Mouse (Mus musculus) lung, postnatal 25 days (tissue): Measurements from ENCODE around the gene Gm9603.
"Not testable (repeated sequence)": the region's sequence is repeated elsewhere in the genome, so short reads cannot be mapped to it uniquely, and the experiment has no call there.

ENCODE experiments used
- DNase-seq: peaks from one replicate; pipeline ENCODE4 v3.0.0; 2022; ENCODE audit warnings: low spot score

Gene Gm9603

GRCm38 (mm10) chr14:5687357-5687756 lies at the start of gene Gm9603:
Gene Gm9603 (minus strand): TSS chr14:5687457.
- DNase-seq: not testable (repeated sequence)

GRCm38 (mm10) chr14:5632928-5633327 lies 54.3 kb downstream of the Gm9603 start, which contains the start of gene Gm8265:
Gene Gm8265 (minus strand): TSS chr14:5633028.
- not testable (repeated sequence) for DNase-seq
